Mouse (Mus musculus): ENCODE results near the gene Syt5.

The Syt5 gene

GRCm38 (mm10) chr7:4499034-4499433 is 48.3 kb downstream of the Syt5 start:
- no peak for DNase-seq (ENCODE audit: low read depth)

- DNase-seq (ENCODE audit: low read depth) = no peak
Measured at GRCm38 (mm10) chr7:4498251-4498650, 49.1 kb downstream of the Syt5 start.

DNA sequence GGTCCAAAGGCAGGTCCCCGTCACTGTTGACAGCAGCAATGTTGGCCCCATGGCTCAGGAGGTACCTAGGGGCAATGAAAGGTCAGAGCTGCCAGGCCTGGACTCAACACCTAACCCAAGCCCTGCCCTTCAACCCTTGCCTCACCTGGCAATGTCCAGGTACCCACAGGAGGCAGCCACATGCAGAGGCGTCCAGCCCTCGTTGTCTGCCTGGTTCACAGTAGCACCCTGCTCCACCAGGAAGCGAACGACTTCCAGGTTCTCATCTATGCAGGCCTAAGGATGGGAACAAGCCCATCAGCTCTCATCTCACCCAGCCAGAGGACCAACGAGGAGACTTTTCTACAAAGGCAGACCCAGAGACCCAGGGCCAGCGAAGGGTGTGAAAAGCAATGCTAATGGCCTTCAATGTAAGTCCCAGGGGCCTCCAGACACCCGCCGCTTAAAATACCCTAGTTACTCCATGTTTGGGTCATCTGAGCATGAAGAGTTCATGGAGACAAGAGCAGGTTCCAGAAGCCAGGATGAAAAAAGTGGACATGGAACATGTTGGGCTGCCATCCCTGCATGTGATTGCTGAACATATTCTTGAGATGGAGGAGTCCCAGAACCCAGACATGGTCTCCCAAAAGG is 50.0 kb downstream of the Syt5 start:
- DNase-seq (ENCODE audit: low read depth) = no peak

DNA sequence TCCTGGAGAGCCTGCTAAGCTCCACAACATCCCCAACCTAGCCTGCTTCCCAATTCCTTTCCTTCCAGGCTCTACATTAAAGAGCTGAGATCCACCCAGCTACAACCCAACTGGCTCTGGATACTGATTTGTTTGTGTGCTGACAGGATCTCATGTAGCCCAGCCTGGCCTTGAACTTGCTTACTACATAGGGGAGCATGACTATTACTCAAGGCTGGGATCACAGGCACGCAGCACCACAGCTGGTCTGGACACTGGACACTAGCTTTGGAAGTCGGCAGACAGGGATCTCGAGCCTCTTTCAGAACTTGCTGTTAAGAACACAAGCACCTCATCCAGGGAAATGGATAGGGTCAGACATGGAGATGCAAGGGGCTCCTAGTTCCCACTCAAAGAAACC is 50.9 kb downstream of the Syt5 start:
- no peak for DNase-seq (ENCODE audit: low read depth)

DNA sequence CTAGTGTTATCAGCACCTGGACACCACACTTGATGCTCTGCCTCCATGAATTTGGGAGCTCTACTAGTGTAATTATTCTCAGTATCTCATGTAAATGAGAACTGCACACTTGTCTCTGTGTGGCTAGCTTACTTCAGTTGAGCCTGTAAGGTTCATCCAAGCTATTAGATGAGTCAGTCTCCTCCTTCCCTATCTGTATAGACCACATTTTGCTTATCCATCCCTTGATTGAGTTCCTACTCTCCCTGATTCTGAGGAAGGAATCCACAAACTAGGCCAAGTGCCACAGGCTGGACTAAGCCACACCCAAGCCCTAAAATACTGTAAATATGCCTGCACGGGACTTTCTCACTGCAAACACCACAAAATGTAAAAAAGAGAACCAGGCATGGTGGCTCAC is 53.4 kb downstream of the Syt5 start:
- no peak for DNase-seq (ENCODE audit: low read depth)

DNA sequence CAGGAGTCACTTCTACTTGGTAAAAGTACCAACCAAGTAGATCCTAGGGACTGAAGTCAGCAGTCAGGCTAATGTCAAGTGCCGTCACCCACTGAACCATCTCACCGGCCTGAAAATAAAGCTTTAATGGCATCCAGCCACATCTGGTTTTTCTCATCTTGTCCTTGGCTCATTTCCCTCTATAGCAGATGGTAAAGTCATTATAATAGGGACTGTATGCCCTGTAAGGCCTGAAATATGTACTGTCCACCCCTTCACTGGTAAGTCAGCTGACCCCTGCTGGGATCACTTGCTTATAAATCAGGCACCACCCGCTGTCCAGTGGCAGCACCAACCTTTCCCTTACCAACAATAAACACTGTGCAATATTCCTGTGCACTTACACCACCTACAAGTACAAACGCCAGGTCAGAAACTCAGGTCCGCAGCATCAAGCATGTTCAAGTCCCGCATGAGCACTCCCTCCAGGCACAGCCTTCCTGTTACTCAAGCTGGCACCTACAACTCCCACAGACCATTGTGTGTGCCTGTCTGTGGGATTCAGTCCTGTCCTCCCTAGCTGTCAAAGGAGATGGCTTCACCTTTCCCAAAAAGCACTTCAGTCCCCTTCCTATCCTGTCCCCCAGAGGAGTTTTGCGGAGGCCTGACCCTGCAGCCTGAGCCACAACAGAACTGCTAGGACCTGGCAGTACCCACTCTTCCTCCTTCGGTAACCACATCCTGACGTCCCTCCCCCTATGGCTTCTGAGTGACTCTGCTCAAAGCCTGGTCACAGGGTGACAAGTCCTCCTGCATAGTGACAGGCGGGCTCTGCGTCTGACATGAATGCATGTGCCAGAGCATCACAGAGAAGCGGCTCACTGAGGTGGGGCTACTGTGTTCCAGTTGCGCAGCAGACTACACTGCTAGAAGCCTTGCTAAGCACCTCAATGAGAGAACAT is 54.8 kb downstream of the Syt5 start:
- DNase-seq (ENCODE audit: low read depth) = no peak

DNA sequence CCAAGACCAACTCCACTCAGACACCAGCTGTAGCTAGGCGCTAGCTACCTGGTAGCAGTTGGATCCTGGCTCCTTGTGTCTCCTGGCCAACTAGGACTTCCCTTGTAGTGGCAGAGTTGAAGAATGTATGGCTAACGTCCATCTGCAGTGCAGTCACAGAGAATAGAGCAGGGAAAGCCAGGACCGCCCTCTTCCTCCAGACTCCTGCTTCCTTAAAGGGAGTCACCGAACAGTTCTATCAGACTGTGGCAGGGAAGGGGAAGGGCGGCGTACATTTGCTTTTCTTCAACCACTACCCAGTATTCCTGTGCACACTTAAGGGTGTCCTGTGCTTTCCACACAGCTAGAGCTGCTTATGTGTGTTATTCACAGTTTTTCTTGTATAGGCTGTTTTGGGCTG is 56.0 kb downstream of the Syt5 start:
- DNase-seq (ENCODE audit: low read depth) = no peak
